Mouse (Mus musculus): ENCODE measurements around the gene Actr5.

Gene Actr5

DNA sequence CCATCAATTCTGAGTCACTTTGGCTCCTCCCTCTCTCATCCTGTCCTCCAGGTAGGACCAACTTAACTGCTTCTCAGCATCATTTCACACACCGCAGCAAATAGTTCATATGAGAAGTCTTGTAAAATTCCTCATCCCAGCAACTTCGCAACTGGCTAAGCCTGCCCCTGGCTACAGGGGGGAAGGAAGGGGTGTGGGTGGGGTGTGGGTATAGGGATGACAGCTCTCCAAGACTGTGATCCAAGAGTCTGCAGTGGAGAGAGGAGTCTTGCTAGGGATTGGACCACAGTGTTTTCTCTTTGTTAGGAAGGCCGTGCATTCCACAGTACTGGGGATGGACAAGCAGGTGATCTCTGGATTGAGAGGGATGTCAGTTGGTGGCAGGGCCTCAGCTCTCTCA lies 60.2 kb downstream of the Actr5 start:
- DNase-seq (ENCODE audit: low spot score in 2 of 2), result no peak

DNA sequence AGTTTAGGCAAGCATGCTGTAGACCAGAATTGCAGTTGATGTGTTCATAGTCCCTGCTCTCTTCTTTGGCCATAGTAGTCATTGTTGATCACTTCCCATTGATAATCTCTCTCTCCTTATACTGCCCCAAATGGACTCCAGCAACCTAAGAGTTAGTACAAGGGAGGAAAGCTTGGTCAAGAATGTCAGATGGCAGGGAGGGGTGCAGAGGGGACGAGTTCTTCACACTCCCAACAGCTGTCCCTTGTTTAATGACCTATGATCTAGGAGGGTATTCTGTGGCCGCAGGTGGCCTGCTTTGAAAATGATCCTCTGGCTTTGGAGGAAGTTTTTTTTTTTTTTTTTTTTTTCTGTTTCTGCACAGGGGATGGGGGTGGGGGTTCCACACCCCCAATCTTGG lies 61.7 kb downstream of the Actr5 start:
- no peak for DNase-seq (ENCODE audit: low spot score in 2 of 2)

DNA sequence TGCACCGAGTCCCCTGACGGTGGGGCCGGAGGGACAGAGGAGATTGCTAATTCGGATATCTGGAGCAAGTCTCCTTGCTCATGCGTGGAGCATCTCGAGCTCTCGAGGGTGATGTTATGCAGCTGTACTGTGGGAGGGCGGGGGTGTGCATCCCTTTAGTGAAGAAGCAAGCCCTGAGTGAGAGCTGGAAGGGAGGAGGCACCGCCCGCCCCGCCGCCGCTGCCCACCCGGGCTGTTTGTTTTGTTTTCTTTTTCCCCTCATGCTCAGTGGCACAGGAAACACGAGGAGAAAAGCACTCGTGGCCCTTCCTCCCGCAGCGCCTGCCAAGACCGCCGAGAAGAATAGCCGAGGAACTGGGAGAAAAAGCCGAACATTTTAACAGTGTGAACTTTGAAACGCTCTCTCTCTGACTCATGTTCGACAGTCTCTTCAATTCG lies 63.1 kb downstream of the Actr5 start:
- DNase-seq (ENCODE audit: low spot score in 2 of 2), result peak; percentile 84 to 89

Measured in right cerebral cortex, postnatal 36 days (tissue).